ENCODE assay signal across 9 mouse cellular contexts in the genomic region with DNA sequence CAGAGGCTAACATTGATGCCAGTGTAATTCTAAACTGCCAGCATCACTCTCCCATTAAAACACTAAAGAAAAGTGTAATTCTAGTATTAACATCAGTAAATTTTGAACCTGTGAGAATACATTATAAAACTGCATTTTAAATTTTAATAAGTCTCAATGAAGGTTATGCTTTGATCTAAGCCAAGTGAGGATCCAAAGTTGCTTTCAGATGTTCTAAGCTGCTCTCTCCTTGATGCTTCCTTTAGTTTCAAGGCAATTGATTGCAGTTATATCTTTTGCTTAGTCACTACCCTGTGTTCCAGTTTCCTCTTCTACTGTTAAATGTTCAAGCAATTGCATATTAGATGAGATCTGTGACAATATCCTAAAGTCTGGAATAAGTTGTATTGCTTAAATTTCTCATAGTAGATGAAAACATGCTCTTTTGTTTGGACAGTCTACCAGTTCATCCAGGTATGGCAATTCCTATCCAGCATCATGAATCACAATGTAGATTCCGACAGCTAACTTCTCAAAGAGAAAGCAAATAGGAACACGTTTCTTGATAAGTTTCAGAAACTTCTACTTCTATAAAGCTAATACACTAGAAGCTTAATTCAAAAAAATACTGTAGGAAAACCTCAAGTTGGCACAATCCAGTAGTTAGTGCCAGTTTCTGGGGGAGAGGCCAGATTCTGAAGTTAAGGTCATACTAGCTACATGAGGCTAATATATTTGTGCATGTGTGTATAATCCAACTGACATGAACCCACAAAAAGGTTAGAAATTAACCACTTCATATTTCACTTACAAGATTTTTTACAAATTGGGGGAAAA. TPM values are rescaled to one million over a fixed set of nuclear protein-coding genes. Genes with fewer than 3 reads are reported as not detected.
DNase-seq lines count a peak whose midpoint lies in the region; ATAC-seq and TF ChIP-seq lines count a peak whose summit lies in the region.
"Had no signal": no experiment of that assay in that cellular context is flagged by ENCODE, and none has a peak within 500 bp of the region (broad histone marks: within the 10 kb centered on the region; RNA-seq: fewer than 3 reads in every experiment).

No protein-coding gene starts in this region.

- H3K27ac ChIP-seq in kidney, embryonic 14.5 days (ENCODE audit: low read depth, low read length), result peak overlapping the region; percentile 92
- H3K27ac ChIP-seq in forebrain, postnatal 0 days (ENCODE audit: low read depth, low read length), result peak overlapping the region; percentile 75
- H3K27ac ChIP-seq in midbrain, embryonic 12.5 days (replicated peaks), result peak overlapping the region; percentile 96

- 0 out of 2 replicates have a peak, but pooled peaks cover 6% of the 10 kb centered on the region for H3K4me1 ChIP-seq in kidney, embryonic 14.5 days (ENCODE audit: control insufficient read depth, insufficient read depth, low read length)
- H3K4me1 ChIP-seq in forebrain, postnatal 0 days (ENCODE audit: insufficient read depth), result peaks cover 27% of the 10 kb centered on the region
- peaks cover 32% of the 10 kb centered on the region for H3K4me1 ChIP-seq in midbrain, embryonic 12.5 days

- no peak for ATAC-seq in kidney, embryonic 14.5 days (ENCODE audit: low FRiP score, low TSS enrichment)
- ATAC-seq in forebrain, postnatal 0 days, result no peak
- no peak for ATAC-seq in midbrain, embryonic 12.5 days (ENCODE audit: low FRiP score, low read depth)
- ATAC-seq: activated CD4-positive, CD25-positive, alpha-beta regulatory T cell, adult 4 months had no signal

- H3K36me3 ChIP-seq in kidney, embryonic 14.5 days (ENCODE audit: control insufficient read depth, insufficient read depth, low read length), result no peaks in the 10 kb centered on the region
- no peaks in the 10 kb centered on the region for H3K36me3 ChIP-seq in forebrain, postnatal 0 days (ENCODE audit: insufficient read depth)
- no peaks in the 10 kb centered on the region for H3K36me3 ChIP-seq in midbrain, embryonic 12.5 days

- peak overlapping the region; percentile 69 for H3K4me2 ChIP-seq in kidney, embryonic 14.5 days (replicated peaks; ENCODE audit: low read depth, low read length)
- H3K4me2 ChIP-seq in forebrain, postnatal 0 days (ENCODE audit: low read depth), result peak overlapping the region; percentile 67
- H3K4me2 ChIP-seq in midbrain, embryonic 12.5 days (replicated peaks), result peak overlapping the region; percentile 68

- no peaks in the 10 kb centered on the region for H3K27me3 ChIP-seq in kidney, embryonic 14.5 days (ENCODE audit: control insufficient read depth, insufficient read depth, low read length)
- no peaks in the 10 kb centered on the region for H3K27me3 ChIP-seq in forebrain, postnatal 0 days (ENCODE audit: insufficient read depth, low read length)
- H3K27me3 ChIP-seq in midbrain, embryonic 12.5 days, result no peaks in the 10 kb centered on the region

- no peak for TF ChIP-seq CTCF in forebrain, postnatal 0 days (IDR thresholded peaks at IDR 0.05; ENCODE audit: low read depth)

- H3K9me3 ChIP-seq in kidney, embryonic 14.5 days (ENCODE audit: control insufficient read depth, low read length), result no peaks in the 10 kb centered on the region
- no peaks in the 10 kb centered on the region for H3K9me3 ChIP-seq in forebrain, postnatal 0 days (ENCODE audit: low read length)
- no peaks in the 10 kb centered on the region for H3K9me3 ChIP-seq in midbrain, embryonic 12.5 days

- DNase-seq in kidney, postnatal 4 days, result no peak
- peak; percentile 57 for DNase-seq in R1 (ENCODE audit: low read depth, low spot score)
- DNase-seq in forebrain, postnatal 0 days, result no peak
- no peak for DNase-seq in adrenal gland, postnatal 4 days (ENCODE audit: low spot score in 2 of 2)
- DNase-seq in spleen, postnatal 36 days (ENCODE audit: low spot score in 2 of 2), result no peak
- no peak for DNase-seq in gastrocnemius, postnatal 10 days

- peak overlapping the region; percentile 43 for H3K4me3 ChIP-seq in kidney, embryonic 14.5 days (ENCODE audit: low read length)
- H3K4me3 ChIP-seq in forebrain, postnatal 0 days (ENCODE audit: low read depth, low read length), result peak overlapping the region; percentile 36
- peak overlapping the region; percentile 45 for H3K4me3 ChIP-seq in midbrain, embryonic 12.5 days

- peak overlapping the region; percentile 82 for H3K9ac ChIP-seq in kidney, embryonic 14.5 days (ENCODE audit: low read depth, low read length)
- peak overlapping the region; percentile 53 for H3K9ac ChIP-seq in forebrain, postnatal 0 days
- H3K9ac ChIP-seq in midbrain, embryonic 12.5 days (replicated peaks), result peak overlapping the region; percentile 72

- 27% methylated on average over 2 of the region's 2 CpGs for WGBS in kidney, embryonic 14.5 days
- 29% methylated on average over 2 of the region's 2 CpGs for WGBS in forebrain, postnatal 0 days
- WGBS in midbrain, embryonic 12.5 days, result 35% methylated on average over 2 of the region's 2 CpGs

RNA-seq across cellular contexts. Expression of a gene that starts 1.2 kb away (rescaled TPM):
- polyA plus RNA-seq in kidney, embryonic 14.5 days (2014; fragmentation: Nextera tagmentation; extraction: Ambion mirVana), result 7.9 and 12.9 TPM in 2 replicates
- total RNA-seq in forebrain, postnatal 0 days (2014; rRNA removed), result 367 and 594 TPM in 2 replicates
- polyA plus RNA-seq in forebrain, postnatal 0 days (2015; fragmentation: Nextera tagmentation; extraction: Ambion mirVana), result 3.0 and 3.6 TPM in 2 replicates
- polyA plus RNA-seq in midbrain, embryonic 12.5 days (2016; fragmentation: Nextera tagmentation; extraction: Ambion mirVana), result 13.0 and 13.8 TPM in 2 replicates
- total RNA-seq in adrenal gland, postnatal 4 days (2021), result 100 to 1,000 TPM; 627 to 705 TPM
- total RNA-seq in gastrocnemius, postnatal 10 days (2021), result 100 to 1,000 TPM; 245 to 257 TPM

RNA-seq across cellular contexts. Expression of a gene that starts 1.4 kb away (rescaled TPM):
- polyA plus RNA-seq in kidney, embryonic 14.5 days (2014; fragmentation: Nextera tagmentation; extraction: Ambion mirVana), result 114 and 155 TPM in 2 replicates
- total RNA-seq in forebrain, postnatal 0 days (2014; rRNA removed), result 111 TPM in 2 replicates
- polyA plus RNA-seq in forebrain, postnatal 0 days (2015; fragmentation: Nextera tagmentation; extraction: Ambion mirVana), result 12.5 and 23.0 TPM in 2 replicates
- 95.2 and 113 TPM in 2 replicates for polyA plus RNA-seq in midbrain, embryonic 12.5 days (2016; fragmentation: Nextera tagmentation; extraction: Ambion mirVana)
- 10 to 100 TPM; 79.7 to 95.7 TPM for total RNA-seq in adrenal gland, postnatal 4 days (2021)
- 10 to 100 TPM; 34.2 to 37.9 TPM for total RNA-seq in gastrocnemius, postnatal 10 days (2021)

RNA-seq across cellular contexts. Expression of a gene that starts 1.6 kb away (rescaled TPM):
- 6.7 and 10.8 TPM in 2 replicates for polyA plus RNA-seq in kidney, embryonic 14.5 days (2014; fragmentation: Nextera tagmentation; extraction: Ambion mirVana)
- 226 and 289 TPM in 2 replicates for total RNA-seq in forebrain, postnatal 0 days (2014; rRNA removed)
- polyA plus RNA-seq in forebrain, postnatal 0 days (2015; fragmentation: Nextera tagmentation; extraction: Ambion mirVana), result not detected in 2 replicates
- 4.5 and 5.1 TPM in 2 replicates for polyA plus RNA-seq in midbrain, embryonic 12.5 days (2016; fragmentation: Nextera tagmentation; extraction: Ambion mirVana)
- 100 to 1,000 TPM; 297 to 360 TPM for total RNA-seq in adrenal gland, postnatal 4 days (2021)
- 100 to 1,000 TPM; 121 to 140 TPM for total RNA-seq in gastrocnemius, postnatal 10 days (2021)

RNA-seq across cellular contexts. Expression of a gene that starts 1.8 kb away (rescaled TPM):
- 2.9 and 5.3 TPM in 2 replicates for polyA plus RNA-seq in kidney, embryonic 14.5 days (2014; fragmentation: Nextera tagmentation; extraction: Ambion mirVana)
- 204 and 274 TPM in 2 replicates for total RNA-seq in forebrain, postnatal 0 days (2014; rRNA removed)
- 0.78 TPM in 1 of 2 replicates, not detected in the other for polyA plus RNA-seq in forebrain, postnatal 0 days (2015; fragmentation: Nextera tagmentation; extraction: Ambion mirVana)
- polyA plus RNA-seq in midbrain, embryonic 12.5 days (2016; fragmentation: Nextera tagmentation; extraction: Ambion mirVana), result 1.8 and 2.5 TPM in 2 replicates
- total RNA-seq in adrenal gland, postnatal 4 days (2021), result 10 to 100 TPM; 63.5 to 64.6 TPM
- total RNA-seq in gastrocnemius, postnatal 10 days (2021), result 10 to 100 TPM; 16.0 to 20.6 TPM

RNA-seq across cellular contexts. Expression of a gene that starts 3.1 kb away (rescaled TPM):
- 12.0 and 14.7 TPM in 2 replicates for polyA plus RNA-seq in kidney, embryonic 14.5 days (2014; fragmentation: Nextera tagmentation; extraction: Ambion mirVana)
- total RNA-seq in forebrain, postnatal 0 days (2014; rRNA removed), result 73.0 and 78.9 TPM in 2 replicates
- polyA plus RNA-seq in forebrain, postnatal 0 days (2015; fragmentation: Nextera tagmentation; extraction: Ambion mirVana), result 0.57 and 0.80 TPM in 2 replicates
- 4.6 and 5.4 TPM in 2 replicates for polyA plus RNA-seq in midbrain, embryonic 12.5 days (2016; fragmentation: Nextera tagmentation; extraction: Ambion mirVana)
- total RNA-seq in adrenal gland, postnatal 4 days (2021), result 10 to 100 TPM; 64.3 to 80.4 TPM
- 10 to 100 TPM; 25.8 to 30.6 TPM for total RNA-seq in gastrocnemius, postnatal 10 days (2021)
- polyA plus RNA-seq: activated CD4-positive, CD25-positive, alpha-beta regulatory T cell, adult 4 months had no signal
